Mouse (Mus musculus) layer of hippocampus, postnatal 10 days (tissue): ENCODE data around the gene Ptges. TPM values are rescaled to one million over a fixed set of nuclear protein-coding genes. Genes with fewer than 3 reads are reported as not detected.

Experiments
- DNase-seq, 2 experiments: peaks; one replicate each; pipeline ENCODE4 v3.0.0; 2021; ENCODE audit warnings: low spot score in 2 of 2
- total RNA-seq, 2 experiments: library from RNA; stranded (reverse); gene quantifications; 2 replicates each; pipeline ENCODE4 v1.2.3; 2021

Ptges gene
- total RNA-seq, 2 experiments from 2014 or later: 5.7 to 6.6 TPM

DNA sequence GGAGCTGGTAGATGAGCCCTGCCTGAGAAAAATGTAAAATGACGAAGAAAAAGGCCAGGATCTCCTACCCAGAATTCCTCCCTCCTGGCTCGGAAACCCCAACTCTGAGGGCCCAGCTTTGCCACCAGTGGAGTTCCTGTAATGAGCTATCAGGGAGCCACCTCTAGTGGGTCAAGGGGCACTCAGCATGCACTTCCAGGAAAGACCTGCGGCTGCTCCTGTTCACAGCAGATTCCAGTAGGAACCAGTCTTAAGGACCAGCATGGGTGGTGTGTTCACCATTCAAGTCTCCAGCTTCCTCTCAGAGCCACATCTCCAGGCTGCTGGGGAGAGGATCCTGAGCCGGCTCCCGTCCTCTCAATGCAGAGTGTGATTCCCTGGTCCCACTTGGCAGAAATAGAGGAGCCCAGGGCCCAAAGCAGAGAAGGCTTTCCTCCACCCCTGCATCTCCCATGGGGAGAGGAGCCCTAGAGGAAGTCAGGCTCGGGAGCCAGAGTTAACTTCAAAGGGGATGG is 28.0 kb downstream of the Ptges start:
- no peak for DNase-seq

DNA sequence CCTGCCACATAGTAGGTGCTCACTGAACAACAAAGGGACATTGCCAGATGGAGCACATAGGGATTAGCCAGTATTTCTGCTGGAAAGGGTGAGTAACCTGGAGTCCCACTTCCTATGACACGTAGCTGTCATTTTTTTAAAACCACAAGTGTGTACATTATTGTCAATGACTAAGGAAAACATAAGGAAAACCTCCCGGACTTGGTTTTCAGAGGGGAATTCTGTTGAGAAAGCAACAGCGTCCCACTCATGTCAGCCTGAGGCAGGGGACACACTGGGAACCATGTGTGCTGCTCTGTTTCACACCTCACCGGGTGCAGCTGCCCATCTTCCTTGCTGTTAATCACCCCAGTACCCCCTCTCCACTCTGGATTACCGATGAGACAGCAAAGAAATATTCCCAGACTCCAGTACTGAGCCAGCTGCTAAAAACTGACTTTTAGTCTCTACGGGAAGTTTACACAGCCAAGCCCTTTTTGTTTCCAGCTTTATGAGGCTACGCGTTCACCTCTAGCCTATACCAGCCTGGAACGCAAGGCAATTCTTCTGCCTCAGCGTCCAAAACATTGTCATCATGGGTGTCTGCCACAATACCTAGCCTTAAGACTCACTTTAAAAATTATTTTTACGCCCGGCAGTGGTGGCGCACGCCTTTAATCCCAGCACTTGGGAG is 30.1 kb downstream of the Ptges start:
- no peak for DNase-seq

DNA sequence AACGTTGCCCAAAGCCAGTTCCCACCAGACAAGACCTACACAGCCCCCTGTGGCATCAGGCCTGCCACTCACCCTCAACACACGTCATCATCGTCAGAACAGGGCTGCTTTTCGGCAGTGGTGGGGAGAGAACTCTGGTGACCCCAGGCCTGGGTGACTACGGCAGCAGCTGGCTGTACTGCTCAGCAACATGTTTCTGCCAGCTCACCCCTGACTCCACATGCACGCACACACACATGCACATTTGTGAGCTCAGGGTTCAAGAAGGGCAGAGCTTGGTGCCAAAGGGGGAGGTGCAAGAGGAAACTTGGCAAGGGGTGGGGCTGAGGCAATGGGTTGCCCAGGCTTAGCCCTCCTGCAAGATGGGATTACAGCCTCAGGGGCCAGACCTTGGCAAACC is 32.4 kb downstream of the Ptges start:
- no peak for DNase-seq

DNA sequence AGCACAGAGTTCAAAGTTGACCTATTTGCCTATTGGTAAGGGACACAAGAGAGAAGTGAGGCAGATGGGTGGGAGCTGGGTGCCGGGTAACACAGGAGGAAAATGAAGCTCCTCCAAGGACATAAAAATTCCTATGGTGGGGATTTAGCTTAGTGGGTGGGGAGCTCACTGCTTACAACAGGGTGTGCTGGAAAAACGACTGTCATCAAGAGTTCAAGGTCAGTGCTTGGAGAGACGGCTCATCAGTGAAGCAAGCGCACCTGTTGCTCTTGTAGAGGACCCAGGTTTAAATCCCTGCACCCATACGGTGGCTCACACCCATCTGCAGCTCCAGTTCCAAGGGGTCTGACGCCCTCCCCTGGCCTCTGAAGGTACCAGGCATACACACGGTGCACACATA is 35.7 kb downstream of the Ptges start:
- no peak for DNase-seq

DNA sequence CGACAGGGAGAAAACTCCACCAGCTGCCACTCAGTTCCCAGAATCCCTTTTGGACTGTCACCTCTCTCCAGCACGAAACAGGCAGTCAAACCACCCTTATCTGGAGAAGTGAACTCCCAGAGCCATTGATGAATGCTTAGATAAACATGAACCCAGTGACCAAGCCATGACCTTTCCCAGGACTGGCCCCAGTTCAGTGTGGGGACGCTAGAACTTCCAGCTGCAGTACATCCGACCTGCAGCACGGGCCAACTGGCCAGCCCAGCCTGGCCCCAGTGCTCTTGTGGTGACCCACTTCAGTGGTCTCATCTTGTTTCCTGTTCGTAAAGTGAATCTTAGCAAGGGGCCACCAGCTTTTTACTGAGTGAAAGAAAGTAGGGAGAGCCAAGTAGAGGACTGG is 36.3 kb downstream of the Ptges start:
- DNase-seq: no peak

DNA sequence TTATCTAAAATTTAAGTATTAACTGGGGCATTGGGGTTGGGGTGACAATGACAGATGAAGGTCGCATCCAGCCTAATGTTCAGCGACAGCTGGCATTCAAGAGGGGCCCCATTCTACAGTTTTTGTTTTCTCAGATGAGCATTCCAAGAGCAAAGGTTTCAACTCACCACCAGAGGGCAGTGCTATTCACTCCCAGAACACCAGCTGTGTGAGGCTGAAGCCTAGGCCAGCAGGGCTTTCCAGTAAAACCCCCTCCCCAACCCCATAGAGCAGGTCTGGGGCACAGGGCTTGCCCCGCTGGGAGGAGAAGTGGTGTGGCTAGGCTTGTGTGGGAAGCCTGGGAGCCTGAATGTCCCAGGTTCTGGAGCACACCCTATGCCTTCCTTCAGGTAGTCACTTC is 38.7 kb downstream of the Ptges start:
- peak; percentile 59 to 66 for DNase-seq

DNA sequence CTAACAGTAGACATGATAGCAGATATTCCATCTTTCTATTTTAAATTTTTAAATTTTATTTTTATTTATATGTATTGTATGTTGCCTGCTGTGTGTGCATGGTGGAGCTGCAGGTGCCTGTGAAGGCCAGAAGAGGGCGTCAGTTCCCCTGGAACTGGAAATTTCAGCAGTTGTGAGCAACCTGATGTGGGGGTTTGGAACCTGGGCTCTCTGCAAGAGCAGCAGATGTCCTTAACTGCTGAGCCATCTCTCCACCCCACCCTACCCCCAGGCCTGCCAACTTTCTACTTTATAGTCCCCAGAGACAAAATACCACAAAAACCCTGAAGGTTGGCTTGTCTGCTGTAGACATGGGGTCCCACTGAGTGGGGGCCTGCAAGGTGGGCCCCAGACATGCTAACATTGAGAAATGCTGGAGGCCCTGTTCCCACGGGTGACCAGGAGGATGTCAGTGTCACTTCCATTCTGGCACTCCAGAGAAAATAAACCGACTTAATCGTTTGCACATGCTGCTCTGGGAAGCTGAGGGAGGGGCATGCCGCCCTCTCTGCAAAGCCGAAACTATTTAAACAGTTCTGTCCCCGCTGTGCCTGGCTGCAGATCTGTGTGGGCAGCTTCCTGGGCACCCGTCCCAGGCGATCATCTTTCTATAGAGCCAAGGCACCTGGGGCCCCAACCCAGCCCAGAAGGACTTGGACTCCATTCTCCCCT is 44.1 kb downstream of the Ptges start:
- DNase-seq: peak; percentile 60 to 73

DNA sequence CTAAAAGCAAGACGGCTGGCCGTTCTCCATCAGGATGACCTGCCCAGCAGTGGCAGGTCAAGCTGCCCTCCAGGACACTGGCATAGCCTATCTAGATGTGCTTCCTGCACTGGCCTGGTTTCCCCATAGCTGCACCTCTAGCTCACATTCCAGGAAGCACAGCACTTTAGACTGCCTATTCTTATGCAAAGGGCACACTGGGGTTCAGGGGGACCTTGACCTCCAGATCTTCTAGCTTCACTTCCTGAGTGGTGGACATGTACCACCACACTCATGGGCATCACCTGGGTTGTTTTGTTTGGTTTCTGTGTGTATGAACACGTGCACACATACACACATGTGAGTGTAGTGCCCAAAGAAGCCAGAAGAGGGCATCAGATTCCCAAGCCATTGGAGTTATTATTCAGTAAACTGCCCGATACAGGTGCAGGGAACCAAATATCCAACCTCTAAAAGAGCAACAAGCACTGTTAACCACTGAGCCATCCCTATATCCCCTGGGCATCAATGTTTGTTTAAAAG is 44.8 kb downstream of the Ptges start:
- DNase-seq: no peak

DNA sequence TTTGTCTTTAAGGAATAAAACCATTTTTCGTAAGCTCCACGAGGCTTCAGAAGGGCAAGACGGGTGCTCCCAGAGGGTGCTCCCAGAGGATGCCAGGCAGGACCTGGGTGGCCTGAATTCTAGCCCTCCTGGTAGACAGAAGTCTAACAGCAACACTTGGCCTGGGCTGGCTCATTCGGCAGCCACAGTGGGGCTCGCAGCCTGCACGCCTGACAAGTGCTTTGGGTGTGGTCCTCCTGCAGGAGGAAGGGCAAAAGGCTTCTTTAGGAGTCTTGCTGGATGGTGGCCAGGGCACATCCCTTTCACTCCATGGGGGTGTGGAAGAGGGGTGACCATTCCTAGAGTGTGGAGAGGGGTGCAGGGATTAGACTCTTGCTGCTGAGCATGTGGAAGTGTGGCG is 48.4 kb downstream of the Ptges start:
- no peak for DNase-seq

DNA sequence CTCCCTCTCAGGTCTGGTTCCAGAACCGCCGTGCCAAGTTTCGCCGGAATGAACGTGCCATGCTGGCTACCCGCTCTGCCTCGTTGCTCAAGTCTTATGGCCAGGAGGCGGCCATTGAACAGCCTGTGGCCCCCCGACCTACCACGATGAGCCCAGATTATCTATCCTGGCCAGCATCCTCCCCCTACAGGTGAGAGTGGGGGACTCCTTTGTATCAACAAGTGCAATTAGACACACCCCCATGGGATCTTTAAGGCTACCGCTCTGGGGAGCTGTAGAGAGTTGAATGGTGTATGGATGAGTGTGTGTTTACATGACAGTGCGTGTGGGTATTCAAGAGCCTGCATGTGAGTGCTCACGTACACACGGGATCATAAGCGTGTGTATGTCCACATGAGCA is 50.2 kb downstream of the Ptges start:
- DNase-seq: no peak

DNA sequence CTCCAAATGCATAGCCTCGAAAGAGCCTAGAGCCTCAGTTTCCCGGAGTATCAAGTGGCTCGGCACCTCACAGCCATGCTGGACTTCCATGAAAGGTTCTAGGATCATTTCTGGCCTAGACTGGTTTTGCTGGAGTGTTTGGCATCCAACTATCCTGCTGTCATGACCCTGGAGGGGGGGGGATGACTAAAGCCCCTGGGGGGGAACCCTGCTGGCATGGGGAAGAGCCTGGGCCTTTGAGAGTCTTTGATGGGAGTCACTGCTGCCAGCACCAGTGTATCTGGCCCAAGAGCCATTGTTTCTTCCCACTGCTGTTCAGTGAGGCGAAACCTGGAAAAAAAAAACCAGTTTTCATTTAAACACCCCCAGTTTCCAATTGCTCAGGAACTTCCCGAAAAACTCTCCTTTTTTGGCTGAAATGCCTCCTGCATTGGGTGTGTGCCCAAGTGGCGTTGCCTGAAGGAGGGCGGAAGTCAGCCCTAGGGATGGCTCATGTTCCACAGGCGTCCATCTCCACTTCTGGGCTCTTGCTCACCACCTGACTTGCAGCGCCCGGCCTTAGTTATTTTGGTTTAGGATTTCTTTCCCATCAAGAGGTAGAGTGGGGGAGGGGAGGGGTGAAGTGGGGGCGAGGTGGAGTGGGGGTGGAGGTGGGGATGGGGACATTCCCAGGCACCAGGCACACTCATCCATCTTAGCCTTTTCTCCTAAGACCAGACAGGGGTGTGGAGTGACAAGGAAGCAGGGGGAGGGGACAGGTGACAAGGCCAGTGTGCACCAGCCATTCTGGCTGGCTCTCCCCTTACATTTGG is 53.8 kb downstream of the Ptges start:
- DNase-seq: peak in 1 of 2 experiments; percentile 38

DNA sequence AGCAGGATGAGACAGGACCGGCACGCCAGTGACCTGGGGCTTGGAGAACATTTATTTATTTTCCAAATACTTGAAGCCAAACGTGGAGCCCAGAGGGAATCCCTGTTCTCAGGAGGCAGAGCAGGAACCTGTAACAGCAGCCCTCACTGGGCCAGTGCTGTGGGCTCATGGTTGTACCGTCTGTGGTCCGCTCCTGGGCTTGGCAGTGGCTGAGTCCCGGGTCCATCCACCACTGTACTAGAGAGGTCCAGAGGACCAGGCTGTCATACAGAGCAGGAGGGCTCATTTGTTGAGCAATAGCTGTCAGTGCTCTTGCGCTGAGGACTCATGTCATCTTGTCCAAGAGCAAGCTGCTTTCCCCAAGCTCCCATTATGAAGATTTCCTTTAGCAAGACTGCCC is 54.6 kb downstream of the Ptges start:
- no peak for DNase-seq

DNA sequence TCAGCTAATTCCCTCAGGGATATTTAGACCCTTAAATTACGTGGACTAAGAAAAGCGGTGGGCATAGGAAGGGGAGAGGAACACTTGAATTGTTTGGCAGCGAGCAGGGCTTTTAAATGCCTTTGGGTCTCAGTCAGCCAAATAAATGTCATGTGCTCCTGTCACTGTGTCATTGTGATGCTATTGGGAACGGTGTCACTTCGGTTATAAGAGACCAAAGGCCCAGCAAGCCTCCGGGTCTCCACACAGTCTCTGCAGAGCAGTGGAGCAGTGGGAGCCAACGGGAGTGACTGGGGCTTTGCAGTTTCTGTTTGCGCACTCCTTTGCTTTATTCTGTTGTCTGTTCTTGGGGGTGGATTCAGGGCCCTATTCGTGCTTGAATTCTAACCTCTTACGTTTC is 55.2 kb downstream of the Ptges start:
- no peak for DNase-seq

DNA sequence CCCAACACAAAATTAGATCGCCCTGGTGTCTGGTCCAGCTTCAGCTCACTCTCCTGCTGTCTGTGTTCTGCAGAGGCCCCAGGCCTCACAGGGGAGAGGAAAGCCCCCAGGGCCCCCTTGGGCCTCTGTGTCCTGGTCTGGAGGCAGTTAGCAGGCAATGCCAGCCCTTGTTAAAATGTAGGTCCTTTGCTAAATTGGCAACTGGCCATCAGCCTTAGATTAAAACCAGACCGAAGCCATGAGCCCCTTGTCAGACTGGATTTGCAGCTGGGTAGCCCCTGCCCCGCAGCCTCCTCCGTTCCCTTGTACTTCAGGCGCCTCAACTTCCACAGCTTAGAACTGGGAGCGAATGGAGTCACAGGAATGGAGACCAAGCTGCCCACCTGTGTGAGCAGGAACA is 57.0 kb downstream of the Ptges start:
- no peak for DNase-seq

DNA sequence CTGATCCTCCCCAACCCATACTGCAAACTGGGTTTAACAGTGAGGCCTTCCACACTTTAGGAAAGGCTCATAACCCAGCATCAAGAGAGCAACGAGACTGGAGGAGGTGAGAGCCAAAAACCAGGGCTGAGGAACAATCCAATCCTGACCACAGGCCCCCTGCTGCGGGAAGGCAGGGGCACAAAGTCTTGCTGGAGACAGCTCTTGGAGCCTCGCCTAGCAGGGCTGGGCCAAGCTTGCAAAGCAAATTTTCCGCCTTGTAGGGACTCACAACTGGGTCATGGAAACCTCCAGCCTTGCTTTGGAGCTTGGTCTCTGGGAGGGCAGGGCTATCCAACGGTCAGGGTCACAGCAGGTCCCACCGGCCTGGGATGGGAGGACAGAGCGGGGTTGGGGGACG is 58.8 kb downstream of the Ptges start:
- DNase-seq: peak; percentile 45 to 54

DNA sequence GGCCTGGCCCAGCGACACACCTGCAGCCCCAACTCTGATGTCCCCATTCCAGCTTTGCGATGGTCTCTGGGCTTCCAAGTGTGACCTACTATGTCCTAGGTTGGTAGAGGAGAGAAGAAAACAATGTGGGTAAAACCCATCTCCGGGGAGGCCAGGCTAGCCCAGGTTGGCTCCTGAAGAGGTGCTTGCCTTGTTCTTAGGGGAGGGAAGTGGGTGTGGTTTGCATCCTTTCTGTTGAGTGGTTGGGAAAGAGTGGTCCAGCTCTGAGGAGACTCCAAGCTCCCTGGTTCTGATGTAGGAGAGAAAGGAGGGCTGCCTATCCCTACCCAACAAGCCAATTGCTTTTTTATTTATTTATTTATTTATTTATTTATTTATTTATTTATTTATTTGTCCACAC is 64.2 kb downstream of the Ptges start:
- DNase-seq: no peak

DNA sequence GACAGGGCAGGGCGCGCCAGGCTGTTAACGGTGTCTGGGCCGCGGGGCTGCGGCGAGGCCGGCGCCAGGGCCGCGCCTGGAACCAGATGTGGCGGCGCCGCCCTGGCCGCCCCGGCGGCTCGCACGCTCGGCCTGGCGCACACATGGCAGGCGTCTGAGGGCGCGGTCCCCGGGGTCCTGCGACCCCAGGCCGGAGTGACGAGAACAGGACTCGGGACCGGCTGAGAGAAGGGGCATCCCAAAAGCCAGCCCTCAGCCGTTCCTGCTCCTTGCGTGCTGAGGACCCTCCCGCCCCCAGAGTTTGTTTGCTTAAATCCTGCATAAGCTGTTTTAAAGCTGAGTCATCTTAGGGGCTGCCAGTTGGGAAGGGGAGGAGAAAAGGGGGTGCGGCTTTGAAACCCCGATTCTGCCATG is 64.7 kb downstream of the Ptges start:
- no peak for DNase-seq

DNA sequence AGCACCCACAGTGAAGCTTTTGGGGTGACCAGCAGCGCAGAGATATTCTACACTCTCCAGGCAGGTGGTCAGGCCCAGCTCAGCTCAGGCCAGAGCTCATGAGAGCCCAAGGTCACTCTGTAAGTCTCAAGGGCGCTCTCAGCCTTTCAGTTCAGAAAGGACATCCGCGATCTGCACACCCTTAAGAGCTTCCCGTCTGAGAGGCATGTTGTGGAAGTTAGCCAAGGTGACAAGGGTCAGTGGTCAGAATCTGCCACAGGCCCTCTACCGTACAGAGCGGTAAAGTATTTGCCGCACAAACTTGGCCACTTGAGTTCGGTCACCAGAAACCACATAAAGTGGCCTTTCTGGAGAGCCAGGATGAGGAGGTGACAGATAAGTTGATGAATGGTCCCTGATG is 66.1 kb downstream of the Ptges start:
- no peak for DNase-seq

DNA sequence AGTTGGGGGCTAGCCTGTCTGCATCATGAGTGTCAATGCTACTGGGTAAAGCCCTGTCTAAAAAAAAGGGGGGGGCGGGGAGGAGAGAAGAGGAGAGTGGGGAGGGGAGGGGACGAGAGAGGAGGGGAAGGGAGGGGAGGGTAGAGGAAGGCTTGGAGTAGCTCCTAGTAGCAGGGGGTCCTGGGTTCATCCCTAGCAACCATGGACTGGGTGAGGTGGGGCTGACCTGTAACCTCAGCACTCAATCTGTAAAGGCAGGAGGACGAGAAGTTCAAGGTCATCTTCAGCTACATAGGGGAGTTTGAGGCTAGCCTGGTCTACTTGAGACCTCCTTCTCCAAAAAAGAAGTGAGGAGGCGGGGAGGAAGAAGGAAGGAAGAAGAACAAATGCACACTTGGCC is 67.6 kb downstream of the Ptges start:
- DNase-seq: no peak

DNA sequence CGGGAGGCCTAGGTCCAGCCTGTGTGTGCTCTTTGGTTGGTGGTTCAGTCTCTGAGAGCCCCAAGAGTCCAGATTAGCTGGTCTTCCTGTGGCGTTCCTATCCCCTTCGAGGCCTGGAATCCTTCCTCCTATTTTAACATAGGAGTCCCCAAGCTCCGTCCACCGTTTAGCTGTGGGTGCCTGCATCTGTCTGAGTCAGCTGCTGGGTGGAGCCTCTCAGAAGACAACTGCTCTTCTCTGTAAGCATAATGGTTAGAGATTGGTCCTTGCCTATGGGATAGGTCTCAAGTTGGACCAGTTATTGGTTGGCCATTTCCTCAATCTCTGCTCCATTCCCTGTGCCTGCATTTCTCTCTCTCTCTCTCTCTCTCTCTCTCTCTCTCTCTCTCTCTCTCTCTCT is 69.9 kb downstream of the Ptges start:
- no peak for DNase-seq

DNA sequence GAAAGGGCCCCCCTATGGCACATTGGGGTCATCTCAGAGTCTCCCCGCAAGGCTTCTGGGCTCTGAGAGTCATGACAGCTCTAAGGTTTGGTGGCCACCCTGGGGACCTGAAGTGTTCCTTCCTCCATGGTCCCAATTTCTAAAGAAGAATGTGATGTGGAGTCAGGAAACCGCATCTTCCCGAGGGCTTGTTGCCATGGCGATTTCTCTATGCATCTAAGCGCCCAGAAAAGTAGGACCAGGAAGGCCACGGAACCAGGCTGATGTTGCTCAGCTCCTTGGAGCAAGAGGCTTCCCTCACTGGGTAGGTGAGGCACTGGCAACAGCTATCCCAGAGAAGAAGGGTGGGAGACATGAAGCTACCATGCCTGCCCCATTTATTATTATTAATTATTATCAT is 72.6 kb downstream of the Ptges start:
- no peak for DNase-seq

DNA sequence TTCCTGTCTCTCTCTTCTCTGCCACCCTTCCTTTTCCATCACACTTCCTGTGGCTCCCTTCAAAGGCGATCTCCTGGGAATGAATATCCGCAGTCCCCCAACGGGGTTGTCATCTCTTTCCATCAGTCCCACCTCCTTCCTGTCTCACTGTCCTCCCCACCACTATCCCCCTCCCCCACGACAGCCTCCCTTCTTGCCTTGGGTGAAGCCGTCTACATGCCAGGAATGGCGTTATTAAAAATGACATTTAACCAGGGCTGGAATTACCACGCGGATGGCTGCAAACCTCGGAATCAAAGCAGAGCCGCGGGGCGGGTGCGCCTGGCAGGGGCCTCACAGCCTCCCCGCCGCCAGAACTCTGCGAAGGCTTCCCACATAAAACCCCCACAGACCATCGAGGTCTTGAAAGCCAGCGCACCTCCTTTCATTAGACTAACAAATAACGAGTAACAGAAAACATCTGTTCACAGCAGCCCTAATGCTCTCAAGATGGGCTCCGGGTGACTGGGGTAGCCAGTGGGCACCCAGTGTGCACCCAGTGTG is 76.8 kb downstream of the Ptges start:
- DNase-seq: no peak
